Mouse (Mus musculus): ENCODE measurements around the gene Ssbp3.

Gene Ssbp3

DNA sequence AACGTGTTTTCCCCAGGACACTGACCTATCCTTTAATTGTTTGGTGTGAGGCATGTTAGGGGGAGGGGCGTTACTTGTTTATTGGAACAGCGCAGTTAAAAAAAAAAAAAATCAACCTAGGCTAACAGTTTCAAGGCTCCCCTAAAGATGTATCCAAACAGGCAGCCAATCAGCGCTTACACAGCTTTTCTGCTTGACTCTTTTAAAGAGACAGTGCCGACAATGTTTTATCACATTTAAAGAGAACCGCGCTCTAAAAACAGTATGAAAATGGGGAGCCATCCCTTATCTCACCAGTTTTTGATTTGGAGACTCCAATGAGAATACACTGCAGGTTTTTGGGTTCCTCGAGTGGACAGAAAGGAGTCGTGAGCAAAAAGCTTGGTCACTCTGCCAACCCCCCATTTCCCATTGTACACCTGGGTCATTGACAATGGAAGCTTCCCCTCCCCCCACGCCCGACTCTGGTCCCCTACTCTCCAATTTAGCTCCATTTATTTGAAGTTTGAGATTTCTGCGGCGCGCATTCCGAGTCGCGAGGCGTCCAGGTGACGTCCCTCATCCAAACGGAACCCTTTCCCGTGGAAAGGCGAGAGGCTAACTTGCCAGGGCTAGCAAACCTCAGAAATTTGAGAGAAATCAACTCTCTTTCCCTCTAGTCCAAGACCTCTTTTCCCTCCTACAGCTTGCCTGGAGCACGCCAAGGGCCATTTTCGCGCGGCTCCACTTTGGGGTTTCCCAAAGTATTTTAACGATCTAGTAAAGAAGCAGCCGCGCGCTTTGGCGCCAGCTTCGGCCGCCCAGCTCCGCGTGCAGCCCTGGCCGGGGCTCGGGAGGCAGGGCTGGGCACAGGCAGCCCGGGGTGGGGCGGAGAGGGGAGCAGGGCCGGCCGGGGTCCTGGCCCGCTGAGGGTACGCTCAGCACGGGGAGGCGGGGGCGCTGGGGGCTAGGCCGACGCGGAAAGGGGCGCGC lies at the start of gene Ssbp3:
Ssbp3 (plus strand) TSS at position 501 of the 972 bp plus-strand sequence.
- DNase-seq (ENCODE audit: low spot score in 2 of 2), result peak; percentile 69 to 78

DNA sequence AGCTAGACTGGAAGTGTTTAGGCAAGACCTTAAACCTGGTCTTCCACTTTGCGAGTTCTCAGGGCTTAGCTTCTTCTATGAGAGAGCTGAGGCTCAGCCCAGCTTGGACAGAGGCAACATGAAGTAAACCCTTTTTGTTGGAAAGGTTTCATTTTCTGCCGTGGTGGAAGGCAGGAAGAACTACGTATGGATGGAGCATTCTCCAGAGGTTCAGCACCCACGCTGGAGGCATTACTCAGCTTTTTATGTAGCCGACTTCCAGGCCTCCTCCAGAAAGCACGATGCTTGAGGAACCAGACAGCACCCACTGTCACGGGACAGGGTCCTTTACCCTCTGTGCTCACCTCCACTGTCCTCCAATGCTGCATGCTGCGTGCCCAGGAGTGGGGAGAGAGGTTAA lies 48.6 kb upstream of the Ssbp3 start:
- DNase-seq (ENCODE audit: low spot score in 2 of 2), result no peak

DNA sequence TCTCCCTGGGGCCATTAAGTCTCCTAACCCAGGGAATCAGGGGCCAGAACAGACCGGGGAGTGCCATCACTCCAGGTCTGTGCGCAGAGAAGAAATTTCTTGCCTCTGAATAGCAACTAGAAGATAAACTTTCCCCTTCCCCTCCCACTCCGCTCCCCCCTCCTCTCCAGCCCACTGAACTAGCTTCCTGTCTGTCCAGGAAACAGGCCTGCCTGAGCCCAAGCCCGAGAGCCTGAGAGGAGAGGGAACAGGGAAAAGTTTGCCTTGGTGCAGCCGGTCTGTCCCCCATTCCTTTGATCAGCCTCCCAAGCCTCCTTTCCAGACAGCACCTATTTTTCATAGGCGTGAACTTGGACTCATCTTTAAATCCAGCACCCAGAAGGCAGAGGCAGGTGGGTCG lies 48.2 kb upstream of the Ssbp3 start:
- no peak for DNase-seq (ENCODE audit: low spot score in 2 of 2)

DNA sequence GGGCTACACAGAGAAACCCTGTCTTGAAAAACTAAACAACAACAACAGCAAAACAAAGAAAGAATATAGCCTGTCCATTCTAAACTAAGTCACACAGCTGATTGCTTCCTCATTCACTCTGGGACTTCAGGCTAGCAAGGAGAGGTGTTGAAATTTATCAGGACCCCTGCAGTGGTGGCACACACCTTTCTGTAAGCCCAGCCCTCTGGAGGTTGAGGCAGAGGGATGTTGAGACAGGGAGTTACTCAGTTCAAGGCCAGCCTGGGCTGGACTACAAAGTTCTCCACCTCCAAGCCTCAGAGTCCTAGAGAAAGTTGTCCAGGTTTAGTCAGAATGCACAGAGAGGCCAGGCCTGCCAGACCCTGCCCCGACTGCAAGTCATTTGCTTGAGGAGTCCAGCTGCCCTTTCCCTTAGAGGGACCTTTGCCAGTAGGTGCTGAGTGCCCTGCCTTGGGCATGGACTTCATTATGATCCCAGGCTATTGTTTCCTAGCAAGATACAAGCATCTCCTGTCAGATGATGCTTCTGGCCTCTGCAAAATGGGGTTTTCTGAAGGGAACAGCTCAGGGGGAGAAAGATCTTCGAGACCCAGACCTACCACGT lies 47.6 kb upstream of the Ssbp3 start:
- DNase-seq (ENCODE audit: low spot score in 2 of 2), result no peak

DNA sequence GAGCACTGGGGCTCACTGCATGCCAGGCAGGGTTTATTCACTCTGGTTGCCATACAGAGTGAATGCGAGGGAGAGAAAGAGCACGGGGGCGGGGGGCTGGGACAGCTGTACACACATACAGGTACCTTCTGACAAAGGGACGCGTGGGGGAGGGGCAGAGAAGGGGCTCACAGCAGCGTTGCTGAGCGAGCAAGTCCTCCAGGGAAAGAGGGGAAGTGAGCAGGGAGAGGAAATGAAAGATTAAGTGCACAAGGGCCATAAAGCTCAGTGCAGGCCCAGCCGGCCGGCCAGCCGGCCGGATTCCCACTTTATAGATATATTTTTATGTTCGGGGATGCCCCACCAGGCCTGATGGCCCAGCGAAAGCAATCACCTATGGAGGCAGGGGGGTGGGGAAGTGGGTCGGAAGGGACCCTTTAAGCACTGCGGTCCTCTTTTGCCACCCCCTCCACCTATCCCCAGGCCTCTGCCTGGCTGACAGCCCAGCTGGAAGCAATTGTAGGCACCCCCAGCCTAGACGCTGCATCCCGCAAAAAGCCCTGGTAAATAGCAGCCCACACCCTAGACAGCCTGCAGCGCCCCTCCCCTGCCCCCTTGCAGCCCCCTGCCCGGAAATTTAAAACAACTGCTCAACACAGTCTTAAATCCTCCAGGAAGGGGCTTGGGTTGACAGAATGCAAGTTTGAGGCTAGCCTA lies 44.9 kb upstream of the Ssbp3 start:
- DNase-seq (ENCODE audit: low spot score in 2 of 2), result peak in 1 of 2 experiments; percentile 15

DNA sequence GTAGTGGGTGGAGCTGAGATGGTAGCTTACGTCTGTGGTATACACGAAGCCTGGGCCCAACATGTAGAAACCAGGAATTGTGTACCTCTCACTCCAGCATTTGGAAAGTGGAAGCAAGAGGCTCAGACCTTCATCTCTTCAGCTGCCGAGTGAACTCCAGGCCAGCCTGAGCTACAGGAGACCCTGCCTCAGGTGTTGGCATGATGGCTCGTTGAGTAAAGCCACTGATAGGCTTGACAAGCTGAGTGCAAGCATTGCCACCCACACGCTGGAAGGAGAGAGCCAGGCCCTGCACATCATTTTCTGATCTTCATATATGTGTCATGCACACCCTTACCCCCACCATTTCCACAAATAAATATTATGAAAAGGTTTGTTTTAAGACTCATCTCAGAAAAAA lies 44.1 kb upstream of the Ssbp3 start:
- DNase-seq (ENCODE audit: low spot score in 2 of 2), result no peak

DNA sequence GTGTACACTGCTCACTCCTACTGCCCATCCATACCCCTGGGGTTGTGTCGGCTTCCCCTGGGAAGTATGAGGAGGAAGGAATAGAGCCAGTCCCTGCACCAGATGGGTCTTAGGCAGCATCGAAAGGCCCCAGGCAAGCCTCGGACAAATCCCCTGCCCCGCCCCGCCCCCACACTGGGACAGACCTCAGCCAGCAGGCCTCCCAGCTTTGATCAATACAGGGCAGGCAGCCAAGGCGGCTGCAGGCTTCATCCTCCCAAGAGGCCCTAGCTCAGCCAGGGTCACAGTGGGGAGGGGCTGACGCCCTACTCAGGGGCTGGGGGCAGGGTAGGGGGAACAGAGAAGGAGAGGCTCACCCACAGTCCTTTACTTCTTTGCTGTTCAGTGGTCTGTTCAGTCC lies 43.7 kb upstream of the Ssbp3 start:
- no peak for DNase-seq (ENCODE audit: low spot score in 2 of 2)

DNA sequence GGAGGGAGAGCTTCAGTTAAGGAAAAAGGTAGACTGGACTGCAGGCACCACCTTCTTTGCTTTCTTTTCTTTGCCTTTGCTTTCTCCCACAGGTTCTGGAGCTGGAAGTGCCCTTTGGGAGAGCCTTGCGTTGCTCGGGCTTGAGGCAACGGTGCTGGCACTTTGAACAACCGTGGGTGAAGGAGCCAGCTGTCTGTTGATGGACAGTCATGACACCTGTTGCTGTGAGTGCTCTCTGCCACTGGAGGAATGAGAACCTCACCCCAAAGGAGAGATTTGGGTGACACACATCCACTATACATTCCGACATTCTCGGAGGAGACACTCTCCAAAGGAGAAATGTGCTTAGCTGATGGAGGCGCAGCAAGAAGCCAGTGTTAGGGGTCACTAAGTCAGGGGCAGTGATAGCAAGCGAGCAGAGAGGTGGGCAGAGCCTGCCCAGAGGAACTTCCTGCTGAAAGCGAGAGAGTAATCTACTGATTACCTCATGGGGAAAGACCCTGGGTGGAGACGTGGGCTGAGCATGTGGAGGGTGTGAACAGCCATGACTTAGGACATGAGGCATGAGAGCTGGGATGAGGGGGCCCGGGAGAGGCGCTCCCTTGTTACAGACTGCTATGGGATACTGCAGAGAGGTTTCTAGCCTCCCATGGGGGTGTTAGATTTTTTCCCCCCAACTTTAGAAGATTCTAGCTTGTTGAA lies 41.6 kb upstream of the Ssbp3 start:
- DNase-seq (ENCODE audit: low spot score in 2 of 2), result no peak

DNA sequence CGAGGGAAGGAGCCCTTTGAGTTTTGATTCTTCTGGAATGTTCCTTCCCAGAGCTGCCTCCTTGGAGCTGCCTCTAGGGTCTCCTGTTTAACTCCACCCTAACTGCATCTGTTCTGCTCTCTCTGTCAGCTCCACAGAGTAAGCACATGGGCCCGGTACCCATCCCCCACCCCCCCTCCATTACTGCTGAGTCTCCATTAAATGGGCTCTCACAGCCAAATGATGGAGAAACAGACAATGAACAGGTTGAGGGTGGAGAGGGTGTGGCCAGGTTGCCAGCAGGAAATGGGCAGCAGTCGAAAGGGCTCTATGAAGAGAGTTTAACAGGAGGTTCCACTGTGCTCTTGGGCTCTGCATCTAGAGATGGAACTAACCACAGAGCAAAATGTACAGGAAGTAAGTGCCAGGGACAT lies 41.0 kb upstream of the Ssbp3 start:
- DNase-seq (ENCODE audit: low spot score in 2 of 2), result peak in 1 of 2 experiments; percentile 14

DNA sequence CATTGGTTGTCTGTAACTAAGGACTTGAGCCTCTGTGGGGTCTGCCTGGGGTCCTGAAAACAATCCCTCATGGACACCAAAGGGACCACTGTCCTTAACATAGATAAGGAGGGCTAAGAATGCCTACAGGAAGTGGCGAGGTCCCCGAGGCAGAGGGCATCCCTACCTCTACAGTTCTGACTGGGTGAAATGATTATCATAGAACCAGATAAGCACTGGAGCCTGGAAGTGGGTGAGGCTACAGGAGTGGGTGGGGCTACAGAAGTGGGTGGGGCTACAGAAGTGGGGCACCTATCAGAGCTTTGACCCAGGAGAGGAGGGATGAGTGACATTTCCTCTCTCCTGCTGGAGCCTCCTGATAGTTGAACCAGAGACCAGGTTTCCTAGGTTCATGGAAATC lies 39.9 kb upstream of the Ssbp3 start:
- peak; percentile 11 to 24 for DNase-seq (ENCODE audit: low spot score in 2 of 2)

DNA sequence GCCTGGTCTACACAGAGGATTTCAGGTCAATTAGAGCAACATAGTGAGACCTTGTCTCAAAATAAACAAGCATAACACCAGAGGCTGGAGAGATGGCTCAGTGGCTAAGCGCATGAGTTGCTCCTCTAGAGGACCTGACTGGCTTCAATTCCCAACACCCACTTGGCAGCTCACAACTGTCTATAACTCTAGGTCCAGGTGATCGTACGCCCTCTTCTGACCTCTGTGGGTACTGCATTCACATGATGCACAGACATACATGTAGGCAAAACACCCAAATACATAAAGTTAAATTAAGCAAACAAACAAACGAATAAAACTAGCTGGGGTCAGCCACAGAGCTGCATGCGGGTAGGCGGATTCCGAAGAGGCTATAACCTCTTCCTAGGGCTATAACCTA lies 36.0 kb upstream of the Ssbp3 start:
- DNase-seq (ENCODE audit: low spot score in 2 of 2), result no peak

DNA sequence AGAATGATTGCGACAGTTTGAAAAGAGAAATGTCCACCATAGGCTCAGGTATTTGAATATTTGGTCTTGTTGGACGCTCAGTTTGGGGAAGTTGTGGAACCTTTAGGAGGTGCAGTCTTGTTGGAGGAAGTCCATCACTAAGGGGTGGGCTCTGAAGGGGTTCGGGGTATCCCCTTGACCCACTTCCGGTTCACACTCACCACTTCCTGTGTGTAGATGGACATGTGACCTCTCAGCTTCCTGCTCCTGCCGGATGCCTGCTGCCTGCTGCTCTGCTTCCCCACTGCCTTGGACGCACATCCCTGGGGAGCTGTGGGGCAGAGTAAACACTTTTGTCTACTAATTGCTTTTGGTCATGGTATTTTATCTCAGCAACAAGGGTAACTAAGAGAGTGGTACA lies 29.4 kb upstream of the Ssbp3 start:
- DNase-seq (ENCODE audit: low spot score in 2 of 2), result no peak

DNA sequence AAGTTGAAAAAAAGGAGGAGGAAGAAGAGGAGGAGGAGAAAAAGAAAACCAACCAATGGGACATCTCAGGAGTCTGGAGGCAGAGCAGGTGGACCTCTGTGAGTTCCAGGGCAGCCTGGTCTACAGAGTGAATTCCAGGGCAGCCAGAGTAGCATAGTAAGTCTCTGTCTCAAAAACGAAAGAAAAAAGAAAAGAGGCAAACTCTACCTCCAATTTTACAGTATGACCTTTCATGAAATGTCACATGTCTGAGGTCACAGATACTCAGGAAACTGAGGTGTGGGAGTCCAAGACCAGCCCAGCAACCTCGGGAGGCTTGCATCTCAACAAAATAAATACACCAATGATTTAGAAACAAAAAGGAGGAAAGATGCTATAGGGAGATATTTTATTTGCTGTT lies 27.4 kb upstream of the Ssbp3 start:
- DNase-seq (ENCODE audit: low spot score in 2 of 2), result no peak

DNA sequence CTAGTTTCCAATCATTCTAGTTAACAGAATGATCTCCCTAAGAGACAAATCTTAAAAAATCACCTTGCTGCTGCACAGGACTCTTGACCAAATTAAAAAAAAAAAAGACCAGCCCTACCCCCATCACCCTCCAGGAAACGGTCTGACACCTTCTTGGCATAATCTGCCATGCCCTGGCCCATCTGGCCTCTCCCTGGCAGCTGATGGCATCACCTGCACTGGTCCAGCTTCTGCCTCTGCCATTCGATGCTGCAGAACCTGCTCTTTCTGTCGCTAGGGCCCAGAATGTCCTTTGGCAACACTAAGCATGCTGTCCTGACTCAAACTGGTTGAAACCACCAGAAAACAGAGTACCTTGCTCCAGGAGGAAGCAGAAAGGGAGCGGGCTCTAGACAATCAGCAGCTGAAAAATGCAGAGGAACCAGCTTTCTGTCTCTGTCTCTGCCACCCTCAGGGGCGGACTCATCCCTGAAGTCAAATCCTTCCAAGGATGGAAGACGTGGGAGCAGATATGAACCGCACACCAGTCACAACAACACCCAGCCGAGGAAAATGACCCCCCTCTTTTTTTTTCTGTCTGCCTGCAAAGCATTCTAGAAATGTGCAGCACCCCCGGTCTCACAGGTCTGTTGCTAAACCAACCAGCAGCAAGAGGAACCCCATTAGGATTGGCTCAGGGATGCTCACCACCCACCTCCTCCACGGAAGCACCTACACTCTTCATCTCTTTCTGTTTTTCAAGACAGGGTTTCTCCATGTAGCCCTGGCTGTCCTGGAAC lies 24.0 kb upstream of the Ssbp3 start:
- DNase-seq (ENCODE audit: low spot score in 2 of 2), result no peak

DNA sequence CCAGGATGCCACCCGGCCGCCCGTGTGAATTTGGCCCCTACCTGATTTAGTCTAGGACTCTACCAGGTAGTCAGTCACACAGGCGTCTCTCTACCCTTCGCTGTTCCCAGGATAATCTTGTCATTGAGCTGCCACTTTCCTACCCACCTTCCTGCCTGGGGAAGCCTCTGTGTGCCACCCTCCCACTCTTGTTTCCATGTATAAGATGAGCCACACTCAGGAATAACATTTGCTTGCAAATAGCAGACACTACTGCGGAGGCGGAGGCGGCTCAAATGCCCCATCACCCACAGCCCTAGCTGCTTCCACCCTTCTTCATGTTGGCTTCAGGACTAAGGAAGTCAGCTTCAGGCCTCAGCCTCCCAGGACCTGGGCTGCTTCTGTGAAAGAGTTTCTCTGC lies 14.4 kb upstream of the Ssbp3 start:
- no peak for DNase-seq (ENCODE audit: low spot score in 2 of 2)

DNA sequence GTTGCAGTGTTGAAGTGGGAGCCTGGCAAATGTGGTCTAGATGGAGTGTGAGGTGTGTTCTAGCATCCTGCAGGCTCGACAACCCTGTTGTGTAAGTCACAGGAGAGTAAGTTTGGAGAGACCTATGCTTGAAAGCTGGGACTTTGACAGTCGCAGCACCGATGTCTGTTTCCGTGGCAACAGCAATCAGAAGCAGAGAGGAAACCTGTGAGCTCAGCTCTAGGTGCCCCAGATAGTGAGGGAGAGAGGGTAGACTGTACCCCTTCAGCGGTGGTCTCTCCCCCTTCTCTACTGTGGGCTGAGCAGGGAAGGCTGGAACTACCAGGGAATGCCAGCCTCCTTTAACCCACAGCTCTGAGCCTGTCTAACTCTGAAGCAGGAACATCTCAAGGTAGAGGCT lies 11.6 kb upstream of the Ssbp3 start:
- DNase-seq (ENCODE audit: low spot score in 2 of 2), result no peak

DNA sequence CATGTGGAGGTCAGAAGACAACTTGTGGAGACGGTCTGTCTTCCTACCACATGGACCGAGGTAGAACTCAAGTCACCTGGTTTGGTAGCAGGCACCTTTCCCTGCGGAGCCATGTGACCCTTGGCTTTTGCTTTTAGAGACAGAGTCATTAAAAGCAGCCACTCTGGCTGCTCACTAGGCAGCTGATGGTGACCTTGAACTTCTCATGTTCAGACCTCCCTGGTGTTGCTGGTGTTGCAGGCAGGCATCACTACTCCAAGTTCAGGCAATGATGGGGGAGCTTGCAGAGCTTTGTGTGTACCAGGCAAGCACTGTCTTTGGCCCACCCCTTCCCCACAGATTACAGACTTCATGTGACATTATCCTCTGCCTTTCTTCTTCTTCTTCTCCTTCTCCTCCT lies 11.0 kb upstream of the Ssbp3 start:
- DNase-seq (ENCODE audit: low spot score in 2 of 2), result no peak

DNA sequence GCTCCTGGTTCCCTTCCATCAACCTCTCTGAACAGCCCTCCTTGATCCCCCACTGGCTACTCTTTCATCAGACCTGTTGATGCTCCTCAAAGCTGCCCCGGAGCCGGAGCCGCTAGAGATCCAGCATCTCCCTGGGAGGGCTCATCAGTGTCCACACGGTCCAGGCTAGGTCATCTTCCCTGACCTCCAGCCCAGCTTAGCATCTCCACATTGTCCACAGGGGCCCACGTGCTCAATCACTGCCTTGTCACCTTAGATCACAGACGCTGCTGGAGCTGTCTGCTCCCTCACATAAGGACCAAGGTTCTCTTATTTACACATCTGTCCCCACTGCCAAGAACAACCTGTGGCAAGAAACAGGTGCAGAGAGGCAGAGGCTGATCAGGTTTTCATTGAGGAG lies 9.8 kb upstream of the Ssbp3 start:
- no peak for DNase-seq (ENCODE audit: low spot score in 2 of 2)

DNA sequence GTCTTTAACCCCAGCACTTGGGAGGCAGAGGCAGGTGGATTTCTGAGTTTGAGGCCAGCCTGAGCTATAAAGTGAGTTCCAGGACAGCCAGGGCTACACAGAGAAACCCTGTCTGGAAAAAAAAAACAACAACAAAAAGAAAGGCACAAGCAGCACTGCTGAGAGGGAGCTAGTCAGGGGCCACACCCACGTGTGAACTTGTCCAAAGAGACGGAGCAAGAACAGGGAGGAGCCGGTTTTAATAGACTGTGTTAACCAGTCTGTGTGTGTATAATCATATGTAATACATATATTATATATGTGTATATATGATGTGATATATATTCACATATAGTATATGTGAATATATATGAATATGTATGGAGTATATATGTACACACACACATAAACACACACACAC lies 8.9 kb upstream of the Ssbp3 start:
- DNase-seq (ENCODE audit: low spot score in 2 of 2), result no peak

DNA sequence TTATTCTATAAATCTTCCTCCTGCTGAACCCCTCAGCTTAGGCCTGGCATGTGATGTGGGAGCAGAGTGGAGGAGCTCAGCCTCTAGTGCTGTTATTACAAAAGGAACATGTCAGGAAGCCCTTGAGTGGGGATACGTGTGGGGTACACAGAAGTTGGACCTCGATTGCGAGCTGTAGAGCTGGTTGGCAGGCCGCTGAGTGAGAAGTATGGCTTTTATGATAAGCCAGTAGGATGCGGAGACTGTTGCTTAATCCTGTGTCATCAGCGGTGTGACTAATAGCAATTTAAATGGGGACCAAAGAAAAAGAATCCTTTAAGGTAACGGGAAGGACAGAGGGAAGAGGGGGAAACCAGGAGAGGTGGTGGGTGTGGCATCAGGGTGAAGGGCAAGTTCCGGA lies 8.3 kb upstream of the Ssbp3 start:
- DNase-seq (ENCODE audit: low spot score in 2 of 2), result no peak

DNA sequence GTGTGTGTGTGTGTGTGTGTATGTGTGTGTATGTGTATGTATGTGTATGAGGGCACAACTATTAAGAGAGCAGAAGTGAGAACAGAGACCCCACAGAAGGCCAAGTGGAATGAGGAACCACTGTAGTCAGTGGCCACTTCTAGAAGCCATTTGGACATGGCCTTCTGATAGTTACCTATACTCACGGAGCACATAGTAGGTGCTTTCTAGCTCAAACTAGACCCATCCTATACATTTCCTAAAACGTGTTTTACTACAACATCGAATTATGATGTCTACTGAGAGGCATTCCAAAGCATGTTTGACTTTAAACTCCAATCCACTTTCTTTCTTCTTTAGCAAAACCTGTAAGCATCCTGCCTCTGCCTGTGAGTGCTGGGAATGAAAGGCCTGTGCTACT lies 4.6 kb upstream of the Ssbp3 start:
- DNase-seq (ENCODE audit: low spot score in 2 of 2), result no peak

Data from thymus, postnatal 10 days (tissue).